Mouse (Mus musculus) common myeloid progenitor, adult 5-6 weeks (primary cell): ENCODE measurements at regions not wholly inside any gene's neighbourhood (a gene's known extent, or its start where the extent isn't known, plus 50 kb on each side); places are given as distances from the start of the nearest gene placed in this dataset.

ENCODE experiments used
- ATAC-seq: replicated peaks from 2 replicates; pipeline ENCODE4 v1.8.0; 2016; ENCODE audit warnings: low read depth, mild to moderate bottlenecking, moderate TSS enrichment, inconsistent platforms; ENCODE audit not compliant: poor library complexity, severe bottlenecking

GRCm38 (mm10) chr6:126365495-126365894 lies 169.7 kb downstream of the Kcna5 start:
- no peak for ATAC-seq

DNA sequence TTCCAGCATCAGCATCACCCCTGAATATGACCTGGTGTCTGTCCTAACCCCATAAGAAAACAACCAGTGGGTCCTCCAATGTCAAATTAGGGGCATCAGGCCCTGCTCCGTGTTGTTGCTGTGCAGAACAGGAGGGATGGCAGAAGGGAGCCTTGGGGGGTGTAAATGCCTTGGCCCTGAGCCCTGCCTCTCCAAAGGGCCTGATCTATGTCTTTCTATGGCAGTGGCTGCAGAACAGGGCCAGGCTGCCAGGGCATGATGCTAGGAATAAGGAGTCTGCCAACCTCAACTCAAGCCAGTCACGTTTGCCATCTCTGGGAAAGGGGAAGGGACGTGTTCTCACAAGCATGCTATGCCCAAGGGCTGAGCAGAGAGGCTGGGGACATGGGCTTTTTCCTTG lies 172.9 kb downstream of the Kcna5 start:
- no peak for ATAC-seq

- ATAC-seq: no peak
Observed at GRCm38 (mm10) chr6:126353346-126353745, 181.9 kb downstream of the Kcna5 start.

DNA sequence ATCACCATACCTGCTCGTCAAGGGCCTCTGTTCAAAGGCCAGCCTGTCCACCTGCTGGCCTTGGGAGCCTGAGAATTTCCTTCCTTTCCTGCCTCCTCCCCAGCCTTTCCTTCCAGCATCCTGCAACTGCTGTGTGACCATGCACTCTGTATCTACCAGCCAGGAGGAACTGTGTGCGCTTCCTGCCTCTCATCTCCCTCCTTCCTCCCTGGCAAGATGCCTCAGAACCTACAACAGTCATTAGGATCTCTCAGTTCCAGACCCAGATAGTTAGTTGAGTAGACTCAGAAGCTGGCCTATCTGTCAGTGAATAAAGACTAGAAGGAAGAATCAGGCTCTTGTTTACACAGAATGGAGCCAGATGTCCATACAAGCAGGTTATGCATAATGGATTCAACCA lies 183.8 kb upstream of the Ntf3 start:
- ATAC-seq: no peak

GRCm38 (mm10) chr6:126349905-126350304 lies 183.2 kb upstream of the Ntf3 start:
- ATAC-seq: no peak

- ATAC-seq: no peak
Observed at GRCm38 (mm10) chr6:126345221-126345620, 178.5 kb upstream of the Ntf3 start.

DNA sequence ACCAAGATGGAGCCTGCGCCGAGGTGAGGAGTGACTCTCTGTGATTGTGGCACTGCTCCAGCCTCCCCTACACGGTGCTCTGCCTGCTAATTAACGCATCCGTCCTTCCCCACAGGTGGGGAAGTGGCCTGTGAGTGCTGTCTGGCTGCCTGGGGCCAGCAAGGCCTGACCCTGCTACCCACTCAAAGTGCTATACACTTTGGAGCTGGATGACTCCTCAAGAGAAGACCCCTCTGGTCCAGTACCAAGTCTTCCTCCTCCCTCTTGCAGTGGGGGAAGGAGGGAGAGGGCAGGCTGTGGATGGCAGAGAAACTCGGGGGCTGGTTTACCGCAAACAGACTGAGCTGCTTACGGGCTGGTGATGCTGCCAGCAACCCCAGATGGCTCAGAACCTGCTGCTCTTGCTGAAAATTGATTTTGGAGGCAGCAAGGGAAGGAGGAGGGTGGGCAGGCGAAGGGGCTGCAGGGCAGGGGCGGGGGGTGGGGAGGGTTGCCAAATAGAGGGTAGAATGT lies 173.4 kb upstream of the Ntf3 start:
- ATAC-seq: no peak

- ATAC-seq: no peak
Observed at GRCm38 (mm10) chr6:126337711-126338110, 171.0 kb upstream of the Ntf3 start.

GRCm38 (mm10) chr6:126334258-126334657 lies 167.5 kb upstream of the Ntf3 start:
- ATAC-seq: no peak

GRCm38 (mm10) chr6:126327187-126327586 lies 160.5 kb upstream of the Ntf3 start:
- no peak for ATAC-seq

DNA sequence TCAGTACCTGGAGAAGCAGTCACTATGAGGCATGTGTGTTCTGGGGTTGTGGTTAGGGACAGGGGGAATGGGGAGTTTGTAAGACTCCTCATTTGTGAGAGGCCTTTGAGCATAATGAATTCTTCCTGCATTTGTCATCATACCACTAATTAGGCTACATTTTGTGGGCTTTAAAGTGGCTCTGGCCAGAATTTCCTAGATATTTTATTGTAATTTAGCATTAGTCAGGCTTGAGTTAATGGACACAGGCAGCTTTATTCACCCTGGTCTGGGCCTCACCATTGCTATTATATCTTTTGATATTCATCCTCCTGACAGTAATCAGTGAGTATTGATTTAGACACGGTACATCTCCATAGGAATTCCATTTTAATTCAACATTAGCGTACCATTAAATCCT lies 151.8 kb upstream of the Ntf3 start:
- ATAC-seq: no peak

GRCm38 (mm10) chr6:126310786-126311480 lies 144.2 kb upstream of the Ntf3 start:
- no peak for ATAC-seq

- no peak for ATAC-seq
Observed at GRCm38 (mm10) chr6:126303086-126303485, 136.4 kb upstream of the Ntf3 start.

- ATAC-seq: no peak
Observed at GRCm38 (mm10) chr6:126291581-126291980, 124.9 kb upstream of the Ntf3 start.

- ATAC-seq: no peak
Observed at GRCm38 (mm10) chr6:126287166-126287565, 120.5 kb upstream of the Ntf3 start.

GRCm38 (mm10) chr6:126286201-126286600 lies 119.5 kb upstream of the Ntf3 start:
- no peak for ATAC-seq

- ATAC-seq: no peak
Observed at GRCm38 (mm10) chr6:126284409-126284808, 117.7 kb upstream of the Ntf3 start.

GRCm38 (mm10) chr6:126280352-126280751 lies 113.6 kb upstream of the Ntf3 start:
- no peak for ATAC-seq

DNA sequence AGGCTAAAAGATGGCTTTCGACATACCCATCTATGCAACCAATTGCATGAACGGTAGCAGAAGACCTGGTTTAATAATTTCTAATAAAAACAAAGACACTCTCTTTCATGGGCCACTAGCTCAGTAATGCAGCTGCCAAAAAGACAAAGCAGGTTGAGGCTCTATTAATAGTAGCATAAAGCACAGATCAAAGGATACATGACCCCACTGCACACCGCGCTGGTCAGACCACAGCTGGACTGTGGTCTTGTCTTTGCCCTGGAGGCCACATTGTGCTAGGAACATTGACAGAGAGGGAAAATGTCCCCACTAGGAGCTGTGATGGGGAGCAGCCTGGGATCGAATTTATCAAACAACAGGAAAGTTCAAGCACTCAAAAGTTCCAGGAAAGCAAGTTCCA lies 79.3 kb upstream of the Ntf3 start:
- no peak for ATAC-seq

DNA sequence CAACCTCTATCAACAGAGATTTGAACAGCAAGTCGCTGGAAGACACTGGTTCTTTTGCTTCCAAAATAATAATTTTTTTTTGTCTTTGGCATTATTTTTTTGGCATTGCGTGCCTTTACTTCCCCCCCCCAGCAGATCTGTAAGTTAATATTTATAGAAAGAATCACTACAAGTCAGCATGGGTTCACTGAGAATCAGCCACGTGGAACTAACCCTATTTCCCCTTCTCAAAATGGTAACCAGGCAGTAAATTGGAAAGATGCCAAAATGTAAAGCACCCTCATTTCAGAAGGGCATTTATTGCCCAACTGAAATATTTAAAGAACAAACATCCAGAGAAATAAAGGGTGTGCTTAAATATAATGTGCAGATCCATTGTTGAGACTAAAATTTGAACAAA lies 78.7 kb upstream of the Ntf3 start:
- ATAC-seq: no peak

DNA sequence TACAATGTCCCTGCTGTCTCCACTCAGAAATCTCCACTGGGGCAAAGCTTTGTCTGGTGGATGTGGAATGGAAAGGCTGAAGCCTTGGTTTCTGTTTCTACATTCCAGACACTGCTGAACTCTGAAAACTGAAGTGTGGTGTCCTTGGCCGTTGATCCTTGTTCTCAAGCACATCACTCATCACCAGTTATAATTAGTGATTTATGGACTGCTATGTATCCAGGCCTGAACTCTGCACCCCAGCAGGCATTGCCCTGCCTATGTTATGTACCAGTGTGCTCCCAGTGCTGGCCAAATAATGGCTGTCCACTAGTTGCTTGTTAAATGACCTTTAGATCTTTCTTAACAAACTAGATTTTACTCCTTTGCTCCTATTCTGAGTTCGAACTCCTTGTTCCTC lies 75.6 kb upstream of the Ntf3 start:
- ATAC-seq: no peak

DNA sequence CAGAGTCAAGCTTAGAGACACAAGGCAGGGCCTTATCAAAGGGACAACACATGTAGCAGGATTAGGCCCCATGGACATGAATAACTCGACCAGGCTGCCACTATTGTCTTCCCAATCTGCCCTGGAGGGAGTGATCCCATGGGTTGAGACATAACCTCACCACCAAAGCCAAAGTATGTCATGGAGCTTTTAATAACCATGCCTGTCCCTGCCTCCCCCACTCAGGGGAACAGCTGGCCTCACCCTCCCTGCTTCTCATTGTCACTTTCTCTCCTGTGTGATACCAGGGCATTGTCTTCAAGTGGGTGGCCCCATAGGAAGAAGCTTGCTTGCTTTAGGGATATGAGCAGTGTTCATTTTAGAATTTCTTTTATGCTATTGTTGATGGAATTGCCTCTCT lies 73.5 kb upstream of the Ntf3 start:
- ATAC-seq: no peak
